Mouse (Mus musculus) lung, postnatal 0 days (tissue): Measurements from ENCODE around the gene Elmsan1.

Experiments
- CTCF ChIP-seq: IDR thresholded peaks from 2 replicates; pipeline ENCODE4 v1.5.1; 2016; ENCODE audit warnings: antibody characterized with exemption, mild to moderate bottlenecking
- EP300 ChIP-seq: IDR thresholded peaks from 2 replicates; pipeline ENCODE4 v1.6.1; 2016; ENCODE audit warnings: antibody characterized with exemption, mild to moderate bottlenecking, control low read depth

DNA sequence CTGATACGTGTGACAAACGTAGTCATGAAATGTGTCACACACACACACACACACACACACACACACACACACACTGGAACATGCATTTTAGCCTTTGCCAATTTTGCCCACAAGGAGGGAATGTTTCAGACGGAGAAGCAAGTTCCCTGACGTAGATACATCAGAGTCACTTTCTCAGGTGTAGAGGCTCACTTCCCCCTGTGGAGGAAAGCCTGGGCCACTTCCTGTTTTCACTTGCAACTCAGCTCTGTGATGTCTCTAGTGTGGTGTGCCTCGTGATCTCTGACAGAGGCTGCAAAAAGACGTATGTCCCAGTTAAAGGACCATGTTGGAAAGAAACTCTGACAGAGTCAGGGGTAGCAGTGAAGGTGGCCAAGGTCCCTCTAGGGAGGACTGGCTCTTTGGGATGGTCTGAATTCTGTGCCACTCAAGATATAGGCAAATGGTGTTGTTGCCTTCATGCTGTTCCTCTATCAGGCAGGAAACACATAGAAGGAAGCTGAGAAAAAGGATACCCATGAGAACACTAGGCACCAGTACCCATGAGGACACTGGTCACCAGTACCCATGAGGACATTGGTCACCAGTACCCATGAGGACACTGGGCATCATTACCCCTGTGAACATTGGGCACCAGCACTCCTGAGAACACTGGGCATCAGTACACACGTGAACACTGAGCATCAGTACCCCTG lies 24.5 kb upstream of the Elmsan1 start:
- TF ChIP-seq CTCF = no peak
- no peak for TF ChIP-seq EP300
